Mouse (Mus musculus) inflammation-experienced regulatory T-cells, adult 16 weeks (primary cell): ENCODE measurements around the gene Klrg2. TPM values are rescaled to one million over a fixed set of nuclear protein-coding genes. Genes with fewer than 3 reads are reported as not detected.

Experiments used
- polyA plus RNA-seq: library from polyadenylated mRNA; unstranded; fragments of 100-300 nt; shearing (Covaris generic); gene quantifications from one replicate; pipeline ENCODE4 v1.2.1, GENCODE M21; 2017

Gene Klrg2
- not detected for polyA plus RNA-seq

DNA sequence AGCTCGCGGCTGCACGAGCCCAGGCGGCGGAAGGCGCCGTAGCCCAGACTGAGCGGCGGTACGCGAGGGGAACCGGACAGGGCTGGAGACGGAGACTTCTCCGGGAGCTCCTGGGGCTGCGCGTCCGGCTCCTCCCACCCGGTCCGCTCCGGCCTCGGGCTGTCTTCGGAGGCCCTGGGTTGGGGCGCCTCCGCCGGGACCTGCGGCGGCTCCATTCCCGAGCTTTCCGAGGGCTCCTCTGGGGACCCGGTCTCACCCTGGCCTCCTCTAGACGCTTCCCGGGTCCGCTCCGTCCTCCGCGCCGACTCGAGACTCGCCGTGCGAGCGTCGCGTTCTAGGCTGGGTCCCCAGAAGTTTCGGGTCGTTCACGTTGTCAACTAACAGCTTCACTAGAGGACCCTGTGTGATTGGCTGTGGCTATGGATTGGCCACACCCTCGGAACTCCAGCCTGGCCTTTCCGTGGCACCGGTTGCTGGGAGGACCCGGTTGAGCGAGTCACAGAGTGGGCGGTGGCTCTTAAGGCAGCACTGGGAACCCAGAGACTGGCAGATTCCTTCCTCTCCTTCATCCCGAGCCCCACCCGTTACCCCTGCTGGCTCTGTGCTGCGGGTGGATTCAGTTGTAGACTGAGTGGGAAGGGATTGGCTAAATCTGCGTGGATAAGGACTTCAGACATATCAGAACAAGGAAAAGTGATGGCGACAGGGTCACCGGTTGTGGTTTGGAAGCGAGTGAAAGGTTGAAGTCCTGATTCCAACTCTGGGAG is at the start of gene Klrg2:
Klrg2 (minus strand) TSS at position 391 of the 767 bp plus-strand sequence.

DNA sequence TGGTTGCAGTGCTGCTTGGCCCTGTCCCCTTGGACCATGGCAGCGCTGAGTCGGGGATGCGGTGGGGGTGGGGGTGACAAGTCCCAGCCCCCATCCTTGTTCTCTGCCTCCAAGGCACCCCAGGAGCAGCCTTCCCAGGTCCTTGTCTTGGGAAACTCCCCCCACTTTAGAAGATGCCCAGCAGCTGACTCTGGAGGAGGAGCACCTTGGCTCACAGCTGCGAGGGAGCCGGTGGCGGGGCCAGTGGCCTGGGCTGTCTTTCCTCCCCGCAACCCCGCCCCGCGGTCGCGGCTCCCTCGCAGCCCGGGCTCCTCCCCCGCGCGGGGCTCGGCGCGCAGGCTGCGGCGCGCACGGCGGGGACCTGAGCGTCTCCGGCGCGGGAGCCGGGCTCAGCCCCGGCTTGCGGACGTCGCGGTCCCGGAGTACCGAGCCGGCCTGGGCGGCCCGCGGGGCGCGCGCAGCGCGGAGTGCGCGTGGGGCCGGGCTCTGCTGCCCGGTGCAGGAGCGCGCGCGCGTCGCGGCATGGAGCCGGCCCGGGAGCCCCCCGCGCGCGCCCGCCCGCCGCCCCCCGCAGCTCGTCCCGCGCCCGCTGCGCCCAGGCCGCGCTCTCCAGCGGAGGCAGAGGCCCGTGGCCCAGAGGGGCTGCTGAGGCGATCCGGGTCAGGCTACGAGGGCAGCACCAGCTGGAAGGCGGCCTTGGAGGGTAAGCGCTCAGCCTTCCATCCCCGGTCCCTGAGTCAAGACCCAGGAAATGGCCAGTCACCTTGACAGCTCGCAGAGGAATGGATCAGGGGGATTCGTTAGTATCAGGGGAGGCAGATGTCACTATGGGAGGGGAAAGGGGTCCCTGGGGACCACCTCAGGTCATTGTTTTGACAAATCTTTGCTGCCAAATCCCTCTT is 25.9 kb upstream of the Klrg2 start, which contains the start of gene Clec2l:
Clec2l (plus strand) TSS at position 356 of the 902 bp plus-strand sequence.

Other genes starting within 250 kb of the Klrg2 start
- gene Ubn2, start 203.3 kb downstream of the Klrg2 start, polyA plus RNA-seq, result 11.8 TPM
- gene Fmc1, start 103.7 kb downstream of the Klrg2 start, polyA plus RNA-seq, result 55.1 TPM
- 34.3 TPM for gene Luc7l2, start 85.9 kb downstream of the Klrg2 start, polyA plus RNA-seq
- gene Clec2l, start 25.8 kb upstream of the Klrg2 start, polyA plus RNA-seq, result not detected
- 1.4 TPM for gene Tbxas1, start 238.2 kb upstream of the Klrg2 start, polyA plus RNA-seq
- 10.5 TPM for gene Hipk2, start 238.9 kb upstream of the Klrg2 start, polyA plus RNA-seq